Mouse (Mus musculus) C2C12 (cell line): Measurements from ENCODE around the gene Ostc. TPM values are rescaled to one million over a fixed set of nuclear protein-coding genes. Genes with fewer than 3 reads are reported as not detected.

Experiments
- H3K27me3 ChIP-seq: one replicate; pipeline ENCODE4 v1.6.1; 2011; ENCODE audit not compliant: control insufficient read depth, insufficient read depth, insufficient read length
- H3K36me3 ChIP-seq: one replicate; pipeline ENCODE4 v1.6.1; 2011; ENCODE audit not compliant: control insufficient read depth, insufficient read depth
- H3K4me3 ChIP-seq: one replicate; pipeline ENCODE4 v1.5.1; 2011; ENCODE audit warnings: mild to moderate bottlenecking, control low read depth; ENCODE audit not compliant: poor library complexity, insufficient read depth, severe bottlenecking
- H3K79me2 ChIP-seq: one replicate; pipeline ENCODE4 v1.6.1; 2011; ENCODE audit not compliant: control insufficient read depth, insufficient read depth
- H3K79me3 ChIP-seq: one replicate; pipeline ENCODE4 v1.6.1; 2011; ENCODE audit warnings: low read depth, control low read depth
- H3ac ChIP-seq: one replicate; pipeline ENCODE3; 2011; ENCODE audit warnings: low read depth; ENCODE audit not compliant: control insufficient read depth, insufficient read length
- CEBPB ChIP-seq: IDR thresholded peaks from one replicate; pipeline ENCODE4 v1.6.1; 2011; ENCODE audit warnings: low read depth, mild to moderate bottlenecking, control low read depth, moderate library complexity
- CTCF ChIP-seq: IDR thresholded peaks from one replicate; pipeline ENCODE4 v1.5.1; 2011; ENCODE audit not compliant: control insufficient read depth, insufficient read depth, insufficient read length
- FOSL1 ChIP-seq: IDR thresholded peaks from one replicate; pipeline ENCODE4 v1.8.0; 2011; ENCODE audit warnings: mild to moderate bottlenecking, low read length; ENCODE audit not compliant: poor library complexity, insufficient read depth, severe bottlenecking
- MAX ChIP-seq: IDR thresholded peaks from one replicate; pipeline ENCODE4 v1.6.1; 2011; ENCODE audit warnings: mild to moderate bottlenecking, control low read depth
- MYOD1 ChIP-seq: IDR thresholded peaks from one replicate; pipeline ENCODE4 v1.6.1; 2011; ENCODE audit warnings: low read depth; ENCODE audit not compliant: control insufficient read depth, insufficient read length
- MYOG ChIP-seq: IDR thresholded peaks from one replicate; pipeline ENCODE4 v1.6.1; 2011; ENCODE audit not compliant: control insufficient read depth, insufficient read length; ENCODE audit errors: extremely low read depth
- USF1 ChIP-seq: IDR thresholded peaks from one replicate; pipeline ENCODE4 v1.6.1; 2011; ENCODE audit warnings: low read depth, mild to moderate bottlenecking, control low read depth, moderate library complexity
- polyA plus RNA-seq: library from polyadenylated mRNA; unstranded; fragments of >200 nt; fragmentation: generic; extraction: Trizol; gene quantifications from one replicate; pipeline ENCODE4 v1.2.1, GENCODE M21; 2012; ENCODE audit warnings: missing spikeins

Gene Ostc
- polyA plus RNA-seq, 1 experiment = 198 TPM

GRCm38 (mm10) chr3:130714775-130715568 lies 5.7 kb upstream of the Ostc start:
- no peak overlapping the region for H3ac ChIP-seq
- no peaks in the 10 kb centered on the region for H3K79me3 ChIP-seq
- TF ChIP-seq CTCF (no peak), CEBPB (no peak), FOSL1 (no peak), MYOG (no peak), MAX (no peak), USF1 (no peak), MYOD1 (no peak)
- no peaks in the 10 kb centered on the region for H3K27me3 ChIP-seq
- H3K36me3 ChIP-seq = no peaks in the 10 kb centered on the region
- no peak overlapping the region for H3K4me3 ChIP-seq
- H3K79me2 ChIP-seq = no peaks in the 10 kb centered on the region

- peaks cover 11% of the 10 kb centered on the region for H3K79me3 ChIP-seq
- H3K27me3 ChIP-seq = no peaks in the 10 kb centered on the region
- TF ChIP-seq MYOD1 (no peak), USF1 (no peak), FOSL1 (no peak), MAX (no peak), MYOG (no peak), CEBPB (no peak), CTCF (no peak)
Observed at GRCm38 (mm10) chr3:130712891-130713290, 3.6 kb upstream of the Ostc start.

GRCm38 (mm10) chr3:130710103-130710502 lies 859 bp upstream of the Ostc start:
- TF ChIP-seq USF1 (no peak), CTCF (no peak), MAX (no peak), MYOG (no peak), MYOD1 (no peak), CEBPB (no peak), FOSL1 (no peak)
- Histone ChIP-seq H3K79me2 (peaks cover 42% of the 10 kb centered on the region), H3K36me3 (no peaks in the 10 kb centered on the region), H3K79me3 (peaks cover 31% of the 10 kb centered on the region), H3K4me3 (no peak overlapping the region), H3ac (no peak overlapping the region), H3K27me3 (no peaks in the 10 kb centered on the region)

More at GRCm38 (mm10) chr3:130712891-130713290, 3.6 kb upstream of the Ostc start:
- peaks cover 15% of the 10 kb centered on the region for H3K79me2 ChIP-seq
- H3K4me3 ChIP-seq = no peak overlapping the region
- H3K36me3 ChIP-seq = no peaks in the 10 kb centered on the region
- H3ac ChIP-seq = no peak overlapping the region

DNA sequence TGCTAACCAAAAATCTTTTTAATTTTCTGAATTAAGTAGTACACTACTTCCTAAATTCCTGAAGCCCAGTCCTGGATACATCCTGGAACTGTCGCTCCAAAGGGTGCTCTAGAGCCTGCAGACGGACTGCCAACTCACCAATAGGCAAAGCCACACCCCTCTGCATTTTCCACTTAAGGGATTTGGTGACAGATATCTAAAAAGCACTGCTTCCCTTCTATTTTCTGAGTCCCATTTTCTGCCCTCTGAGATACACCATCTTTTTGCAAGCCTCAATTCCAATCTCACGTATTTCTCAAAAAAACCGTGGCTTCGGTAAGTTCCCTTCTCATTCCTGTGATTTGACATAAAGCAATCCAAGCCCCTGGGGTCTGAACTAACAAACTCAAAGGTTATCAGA lies 715 bp downstream of the Ostc start:
- H3K36me3 ChIP-seq = peaks cover 10% of the 10 kb centered on the region
- peak overlapping the region; percentile 99 for H3ac ChIP-seq
- peak overlapping the region; percentile 65 for H3K4me3 ChIP-seq
- no peaks in the 10 kb centered on the region for H3K27me3 ChIP-seq
- TF ChIP-seq CTCF (no peak), USF1 (no peak), FOSL1 (no peak), MYOD1 (no peak), CEBPB (no peak), MYOG (no peak), MAX (no peak)
- H3K79me2 ChIP-seq = peaks cover 52% of the 10 kb centered on the region
- peaks cover 32% of the 10 kb centered on the region for H3K79me3 ChIP-seq

GRCm38 (mm10) chr3:130702289-130702688 lies 7.0 kb downstream of the Ostc start:
- peaks cover 51% of the 10 kb centered on the region for H3K79me2 ChIP-seq
- H3ac ChIP-seq = no peak overlapping the region
- H3K27me3 ChIP-seq = no peaks in the 10 kb centered on the region
- H3K4me3 ChIP-seq = no peak overlapping the region
- H3K36me3 ChIP-seq = peaks cover 53% of the 10 kb centered on the region
- peaks cover 22% of the 10 kb centered on the region for H3K79me3 ChIP-seq
- TF ChIP-seq CEBPB = no peak
- TF ChIP-seq MAX = no peak

DNA sequence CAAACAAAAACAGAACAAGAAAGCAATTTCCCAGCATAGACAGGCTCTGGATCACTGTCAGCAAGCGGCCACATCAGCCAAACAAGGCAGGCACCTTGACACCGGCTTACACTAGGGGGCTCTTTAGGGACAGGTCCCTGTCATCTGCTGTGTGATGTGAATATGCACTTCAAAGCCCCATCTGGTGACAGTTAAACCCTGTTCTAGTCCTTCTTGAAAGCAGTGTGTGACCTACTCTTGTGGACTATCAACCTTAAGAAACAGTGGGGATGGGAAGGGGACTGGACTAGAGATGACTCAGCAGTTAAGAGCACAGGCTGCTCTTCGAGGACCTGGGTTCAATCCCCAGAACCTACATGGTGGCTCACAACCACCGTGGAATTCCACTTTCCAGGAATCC lies 11.6 kb downstream of the Ostc start:
- peaks cover 46% of the 10 kb centered on the region for H3K36me3 ChIP-seq
- H3K79me2 ChIP-seq = peaks cover 20% of the 10 kb centered on the region
- H3K27me3 ChIP-seq = no peaks in the 10 kb centered on the region
- TF ChIP-seq MYOD1 (no peak), MAX (no peak), USF1 (no peak), MYOG (no peak), FOSL1 (no peak), CEBPB (no peak), CTCF (no peak)
- H3ac ChIP-seq = no peak overlapping the region
- no peak overlapping the region for H3K4me3 ChIP-seq
- peaks cover 6% of the 10 kb centered on the region for H3K79me3 ChIP-seq
